Mouse (Mus musculus) G1E (cell line): ENCODE measurements around the gene Ablim1. TPM values are rescaled to one million over a fixed set of nuclear protein-coding genes. Genes with fewer than 3 reads are reported as not detected.

Experiments
- ATAC-seq: 2 replicates; pipeline ENCODE4 v1.8.0; 2016; ENCODE audit warnings: mild to moderate bottlenecking; ENCODE audit not compliant: insufficient number of reproducible peaks, poor library complexity, low FRiP score, severe bottlenecking; ENCODE audit errors: extremely low read depth
- DNase-seq: peaks from one replicate; pipeline ENCODE4 v3.0.0; 2012; ENCODE audit warnings: low spot score
- H3K27me3 ChIP-seq: 2 replicates; pipeline ENCODE4 v1.6.1; 2012; ENCODE audit warnings: mild to moderate bottlenecking, low read length, inconsistent platforms; ENCODE audit not compliant: insufficient read depth
- H3K36me3 ChIP-seq: replicated peaks from 2 replicates; pipeline ENCODE3; 2012; ENCODE audit warnings: mild to moderate bottlenecking, inconsistent platforms
- H3K4me1 ChIP-seq: 2 replicates; pipeline ENCODE4 v1.6.1; 2012; ENCODE audit warnings: low read depth, low read length, inconsistent platforms, mixed read lengths; ENCODE audit not compliant: insufficient read depth
- H3K4me3 ChIP-seq: 2 replicates; pipeline ENCODE4 v1.5.1; 2012; ENCODE audit warnings: low read depth, mild to moderate bottlenecking, inconsistent platforms, low read length, moderate library complexity, mixed read lengths
- H3K9me3 ChIP-seq: replicated peaks from 2 replicates; pipeline ENCODE4 v1.6.1; 2012; ENCODE audit warnings: inconsistent platforms
- CTCF ChIP-seq: IDR thresholded peaks from 2 replicates; pipeline ENCODE4 v1.5.1; 2012; ENCODE audit warnings: low read depth, low read length, inconsistent platforms, mixed read lengths
- GATA1 ChIP-seq: IDR thresholded peaks from 2 replicates; pipeline ENCODE4 v1.6.1; 2012; ENCODE audit warnings: borderline replicate concordance, low read length, inconsistent platforms, mixed read lengths
- GATA2 ChIP-seq: IDR thresholded peaks from 2 replicates; pipeline ENCODE4 v1.6.1; 2012; ENCODE audit warnings: low read depth, low read length, inconsistent platforms, borderline replicate concordance
- POLR2AphosphoS5 ChIP-seq: IDR thresholded peaks from 2 replicates; pipeline ENCODE4 v1.6.1; 2012; ENCODE audit warnings: low read depth, low read length, inconsistent platforms; ENCODE audit not compliant: insufficient replicate concordance
- TAL1 ChIP-seq: conservative IDR thresholded peaks from 2 replicates; pipeline ENCODE4 v1.6.1; 2012; ENCODE audit warnings: low read depth, low read length, inconsistent platforms, mixed read lengths
- polyA plus RNA-seq: library from polyadenylated mRNA; stranded (reverse); fragments of >175 nt; gene quantifications from 2 replicates; pipeline ENCODE4 v1.2.3, GENCODE M21; 2012
- total RNA-seq, 2 experiments: library from RNA; stranded (forward) in 1 of 2; stranded (reverse) in 1 of 2; fragments of 200-1000 nt in 1 of 2; fragments of >200 nt in 1 of 2; fragmentation: Nextera tagmentation in 1 of 2; gene quantifications; 2 replicates each; pipeline ENCODE4 v1.2.3; 2014 to 2017

Gene Ablim1
- total and polyA plus RNA-seq, 3 experiments = 0.08 to 0.71 TPM; not detected in 1

GRCm38 (mm10) chr19:57078867-57079605, 235.7 kb downstream of the Ablim1 start:
- Histone ChIP-seq H3K9me3 (peaks cover 1% of the 10 kb centered on the region; the same call in 1 of the 2 replicates), H3K36me3 (no peaks in the 10 kb centered on the region), H3K27me3 (no peaks in the 10 kb centered on the region), H3K4me1 (no peaks in the 10 kb centered on the region), H3K4me3 (no peak overlapping the region)
- no peak for TF ChIP-seq TAL1
- no peak for TF ChIP-seq POLR2AphosphoS5
- TF ChIP-seq GATA2 = no peak
- TF ChIP-seq CTCF = no peak
- no peak for TF ChIP-seq GATA1
- no peak for ATAC-seq
- DNase-seq = no peak

- Histone ChIP-seq H3K4me3 (no peak overlapping the region), H3K4me1 (no peaks in the 10 kb centered on the region), H3K27me3 (no peaks in the 10 kb centered on the region), H3K9me3 (no peaks in the 10 kb centered on the region), H3K36me3 (no peaks in the 10 kb centered on the region)
- ATAC-seq = no peak
- no peak for DNase-seq
- TF ChIP-seq GATA1 (no peak), POLR2AphosphoS5 (no peak), GATA2 (no peak), CTCF (no peak), TAL1 (no peak)
Measured at GRCm38 (mm10) chr19:57077826-57078699, 236.7 kb downstream of the Ablim1 start.

GRCm38 (mm10) chr19:57073450-57073849, 241.3 kb downstream of the Ablim1 start:
- Histone ChIP-seq H3K36me3 (no peaks in the 10 kb centered on the region), H3K4me1 (no peaks in the 10 kb centered on the region), H3K4me3 (no peak overlapping the region), H3K27me3 (no peaks in the 10 kb centered on the region), H3K9me3 (no peaks in the 10 kb centered on the region)
- no peak for TF ChIP-seq GATA2
- no peak for TF ChIP-seq POLR2AphosphoS5
- no peak for TF ChIP-seq CTCF
- TF ChIP-seq TAL1 = no peak
- no peak for TF ChIP-seq GATA1
- no peak for ATAC-seq
- no peak for DNase-seq

- Histone ChIP-seq H3K36me3 (no peaks in the 10 kb centered on the region), H3K4me3 (no peak overlapping the region), H3K9me3 (no peaks in the 10 kb centered on the region), H3K27me3 (no peaks in the 10 kb centered on the region), H3K4me1 (no peaks in the 10 kb centered on the region)
- no peak for TF ChIP-seq GATA1
- TF ChIP-seq GATA2 = no peak
- no peak for TF ChIP-seq TAL1
- no peak for TF ChIP-seq POLR2AphosphoS5
- TF ChIP-seq CTCF = no peak
- DNase-seq (no peak), ATAC-seq (no peak)
Measured at GRCm38 (mm10) chr19:57072756-57073155, 242.0 kb downstream of the Ablim1 start.

GRCm38 (mm10) chr19:57067108-57067613, 247.6 kb downstream of the Ablim1 start:
- no peak for ATAC-seq
- DNase-seq = no peak
- Histone ChIP-seq H3K4me1 (no peaks in the 10 kb centered on the region), H3K27me3 (no peaks in the 10 kb centered on the region), H3K36me3 (no peaks in the 10 kb centered on the region), H3K9me3 (no peaks in the 10 kb centered on the region), H3K4me3 (no peak overlapping the region)
- no peak for TF ChIP-seq POLR2AphosphoS5
- TF ChIP-seq GATA2 = no peak
- no peak for TF ChIP-seq CTCF
- no peak for TF ChIP-seq GATA1
- no peak for TF ChIP-seq TAL1

- no peaks in the 10 kb centered on the region for H3K27me3 ChIP-seq
- DNase-seq (peak; percentile 36), ATAC-seq (no peak)
- H3K4me3 ChIP-seq = no peak overlapping the region
- TF ChIP-seq CTCF = peak; percentile 67
- no peak for TF ChIP-seq GATA2
- TF ChIP-seq TAL1 = no peak
- no peaks in the 10 kb centered on the region for H3K36me3 ChIP-seq
- no peaks in the 10 kb centered on the region for H3K4me1 ChIP-seq
- H3K9me3 ChIP-seq = no peaks in the 10 kb centered on the region
Measured at GRCm38 (mm10) chr19:57066313-57066712, 248.4 kb downstream of the Ablim1 start.
